Mouse (Mus musculus) bone marrow macrophage, adult 2 months (primary cell): ENCODE results near the gene Zfp579. TPM values are rescaled to one million over a fixed set of nuclear protein-coding genes. Genes with fewer than 3 reads are reported as not detected.

Experiments used
- H3K27ac ChIP-seq: 2 replicates; pipeline ENCODE4 v1.5.1; 2012; ENCODE audit warnings: low read depth, low read length; ENCODE audit not compliant: insufficient read depth
- H3K4me1 ChIP-seq: 2 replicates; pipeline ENCODE4 v1.6.1; 2012; ENCODE audit warnings: low read length; ENCODE audit not compliant: control insufficient read depth, insufficient read depth
- H3K4me3 ChIP-seq: 2 replicates; pipeline ENCODE4 v1.5.1; 2012; ENCODE audit warnings: mild to moderate bottlenecking, low read length, moderate library complexity; ENCODE audit not compliant: insufficient read depth
- CTCF ChIP-seq: IDR thresholded peaks from 2 replicates; pipeline ENCODE4 v1.5.1; 2012; ENCODE audit warnings: low read depth, mild to moderate bottlenecking, low read length, moderate library complexity
- POLR2A ChIP-seq: IDR thresholded peaks from 2 replicates; pipeline ENCODE4 v1.6.1; 2012; ENCODE audit warnings: mild to moderate bottlenecking, low read depth, low read length, borderline replicate concordance
- polyA plus RNA-seq: library from polyadenylated mRNA; stranded (reverse); fragments of >200 nt; gene quantifications from 2 replicates; pipeline ENCODE4 v1.2.4, GENCODE M21; 2012; ENCODE audit not compliant: missing spikeins, insufficient read depth, insufficient read length

Gene Zfp579
- polyA plus RNA-seq, 1 experiment: 34.6 TPM

DNA sequence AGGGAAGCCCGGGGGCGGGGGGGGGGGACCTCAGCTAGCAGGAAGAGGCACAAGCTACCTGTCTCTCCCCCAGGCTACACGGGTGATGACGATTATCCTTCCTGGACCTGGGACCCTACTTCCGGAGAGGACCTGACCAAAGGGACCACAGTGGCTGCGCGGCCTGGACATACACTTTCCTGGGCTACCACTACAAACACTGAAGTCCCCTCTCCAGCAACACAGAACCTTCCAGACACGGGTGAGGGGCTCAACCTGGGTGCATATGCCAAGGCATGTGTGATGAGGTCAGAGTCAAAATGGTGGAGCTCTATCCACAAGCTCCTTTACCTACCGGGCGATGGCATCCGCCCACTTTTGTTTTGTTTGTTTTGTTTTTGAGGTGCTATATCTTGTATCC, 58.6 kb downstream of the Zfp579 start:
- Histone ChIP-seq H3K4me1 (no peaks in the 10 kb centered on the region), H3K27ac (no peak overlapping the region), H3K4me3 (no peak overlapping the region)
- TF ChIP-seq CTCF (no peak), POLR2A (no peak)

DNA sequence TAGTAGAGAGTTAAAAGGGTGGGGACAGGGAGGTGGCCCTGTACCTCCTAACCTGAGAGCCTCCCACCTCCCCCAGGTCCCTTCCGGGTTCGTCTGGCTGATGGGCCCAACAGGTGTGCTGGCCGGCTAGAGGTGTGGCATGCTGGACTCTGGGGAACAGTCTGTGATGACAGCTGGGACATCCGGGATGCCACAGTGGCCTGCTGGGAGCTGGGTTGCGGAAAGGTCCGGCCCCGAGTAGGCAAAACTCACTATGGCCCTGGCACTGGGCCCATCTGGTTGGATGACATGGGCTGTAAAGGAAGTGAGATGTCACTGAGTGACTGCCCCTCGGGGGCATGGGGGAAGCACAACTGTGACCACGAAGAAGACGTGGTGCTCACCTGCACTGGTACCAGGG, 59.1 kb downstream of the Zfp579 start:
- no peak overlapping the region for H3K27ac ChIP-seq
- no peaks in the 10 kb centered on the region for H3K4me1 ChIP-seq
- TF ChIP-seq CTCF (no peak), POLR2A (no peak)
- H3K4me3 ChIP-seq: no peak overlapping the region

DNA sequence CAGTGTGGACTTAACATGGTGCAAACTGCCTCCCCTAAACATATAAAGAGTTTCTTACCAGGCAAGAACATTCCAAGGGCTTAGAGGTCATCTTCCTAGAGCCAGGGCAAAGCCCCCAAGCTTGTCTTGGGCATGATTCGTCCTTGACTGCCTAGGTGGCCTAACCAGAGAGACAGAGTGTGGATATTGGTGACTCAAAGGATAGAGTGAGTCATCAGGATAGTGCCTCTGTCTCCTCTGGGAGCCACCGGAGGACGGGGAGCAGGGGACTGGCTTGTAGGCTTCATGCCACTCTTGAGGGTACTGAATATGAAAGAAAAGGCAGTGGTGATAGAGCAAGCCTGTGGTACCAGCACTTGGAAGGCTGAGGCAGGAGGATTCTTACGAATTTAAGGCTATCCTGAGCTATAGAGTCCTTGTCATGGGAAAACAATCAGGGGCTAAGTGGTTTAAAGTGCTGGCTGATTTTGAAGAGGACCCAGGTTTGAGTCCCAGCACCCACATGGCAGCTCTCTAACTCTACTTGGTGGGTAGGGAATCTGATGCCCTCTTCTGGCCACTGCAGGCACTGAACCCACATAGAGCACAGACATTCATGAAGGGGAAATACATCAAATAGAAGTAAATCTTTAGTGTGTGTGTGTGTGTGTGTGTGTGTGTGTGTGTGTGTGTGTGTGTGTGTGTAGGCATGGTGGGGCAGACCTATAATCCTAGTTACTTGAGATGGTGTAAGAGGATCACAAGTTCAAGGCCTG, 61.6 kb downstream of the Zfp579 start:
- no peak overlapping the region for H3K4me3 ChIP-seq
- no peak overlapping the region for H3K27ac ChIP-seq
- no peaks in the 10 kb centered on the region for H3K4me1 ChIP-seq
- TF ChIP-seq POLR2A (no peak), CTCF (no peak)

Other genes with a start within 250 kb of the Zfp579 start
- 8.0 and 8.1 TPM in 2 replicates for gene Cox6b2, start 243.1 kb downstream of the Zfp579 start, polyA plus RNA-seq
- not detected in 2 replicates for gene Fam71e2, start 224.9 kb downstream of the Zfp579 start, polyA plus RNA-seq
- gene Il11, start 213.3 kb downstream of the Zfp579 start, polyA plus RNA-seq: not detected in 2 replicates
- not detected in 2 replicates for gene Tmem190, start 213.2 kb downstream of the Zfp579 start, polyA plus RNA-seq
- 2.1 and 3.6 TPM in 2 replicates for gene Tmem238, start 206.5 kb downstream of the Zfp579 start, polyA plus RNA-seq
- 636 and 681 TPM in 2 replicates for gene Rpl28, start 203.3 kb downstream of the Zfp579 start, polyA plus RNA-seq
- 109 and 131 TPM in 2 replicates for gene Ube2s, start 183.6 kb downstream of the Zfp579 start, polyA plus RNA-seq
- gene Shisa7, start 151.5 kb downstream of the Zfp579 start, polyA plus RNA-seq: not detected in 2 replicates
- 20.4 and 21.2 TPM in 2 replicates for gene Isoc2b, start 125.9 kb downstream of the Zfp579 start, polyA plus RNA-seq
- gene Isoc2a, start 119.0 kb downstream of the Zfp579 start, polyA plus RNA-seq: 15.5 and 16.4 TPM in 2 replicates
- not detected in 2 replicates for gene Gm36210, start 89.6 kb downstream of the Zfp579 start, polyA plus RNA-seq
- 7.1 and 8.7 TPM in 2 replicates for gene Zfp628, start 80.9 kb downstream of the Zfp579 start, polyA plus RNA-seq
- 0.78 and 1.6 TPM in 2 replicates for gene Nat14, start 74.1 kb downstream of the Zfp579 start, polyA plus RNA-seq
- gene Ssc5d, start 70.4 kb downstream of the Zfp579 start, polyA plus RNA-seq: 0.24 TPM in 1 of 2 replicates, not detected in the other
- 0.58 TPM in 1 of 2 replicates, not detected in the other for gene Sbk2, start 31.8 kb downstream of the Zfp579 start, polyA plus RNA-seq
- not detected in 2 replicates for gene Sbk3, start 25.0 kb downstream of the Zfp579 start, polyA plus RNA-seq
- 32.9 and 36.4 TPM in 2 replicates for gene Zfp524, start 18.3 kb upstream of the Zfp579 start, polyA plus RNA-seq
- gene Fiz1, start 18.5 kb upstream of the Zfp579 start, polyA plus RNA-seq: 20.5 and 23.6 TPM in 2 replicates
- gene Gm44973, start 19.3 kb upstream of the Zfp579 start, polyA plus RNA-seq: not detected in 2 replicates
- 19.8 and 30.1 TPM in 2 replicates for gene Zfp865, start 24.2 kb upstream of the Zfp579 start, polyA plus RNA-seq
- gene Ccdc106, start 24.4 kb upstream of the Zfp579 start, polyA plus RNA-seq: 0.43 and 0.61 TPM in 2 replicates
- gene 4632433K11Rik, start 38.0 kb upstream of the Zfp579 start, polyA plus RNA-seq: not detected in 2 replicates
- 2.6 and 3.8 TPM in 2 replicates for gene Zfp784, start 42.3 kb upstream of the Zfp579 start, polyA plus RNA-seq
- gene Zfp580, start 55.4 kb upstream of the Zfp579 start, polyA plus RNA-seq: 6.1 and 7.7 TPM in 2 replicates
- 151 and 160 TPM in 2 replicates for gene U2af2, start 66.0 kb upstream of the Zfp579 start, polyA plus RNA-seq
- gene Epn1, start 84.1 kb upstream of the Zfp579 start, polyA plus RNA-seq: 198 and 202 TPM in 2 replicates
- gene Rfpl4, start 120.8 kb upstream of the Zfp579 start, polyA plus RNA-seq: not detected in 2 replicates
- 1.1 TPM in 1 of 2 replicates, not detected in the other for gene Rasl2-9, start 129.8 kb upstream of the Zfp579 start, polyA plus RNA-seq
- gene Vmn1r55, start 153.5 kb upstream of the Zfp579 start, polyA plus RNA-seq: 0.17 TPM in 1 of 2 replicates, not detected in the other
- gene Vmn1r56, start 200.6 kb upstream of the Zfp579 start, polyA plus RNA-seq: not detected in 2 replicates
- gene Vmn1r57, start 222.3 kb upstream of the Zfp579 start, polyA plus RNA-seq: not detected in 2 replicates